Mouse (Mus musculus): ENCODE results near the gene Osbpl3. TPM values are rescaled to one million over a fixed set of nuclear protein-coding genes. Genes with fewer than 3 reads are reported as not detected.

The Osbpl3 gene
- polyA plus RNA-seq, 1 experiment from 2014 or later, result 6.2 TPM

- Histone ChIP-seq H3K9me3 (no peaks in the 10 kb centered on the region), H3K4me1 (0 out of 2 replicates have a peak, but pooled peaks cover 2% of the 10 kb centered on the region), H3K36me3 (replicated peaks) (no peaks in the 10 kb centered on the region), H3K4me3 (no peak overlapping the region), H3K27me3 (replicated peaks) (no peaks in the 10 kb centered on the region), H3K27ac (no peak overlapping the region), H3K4me2 (no peak overlapping the region), H3K9ac (no peak overlapping the region)
- ATAC-seq (replicated peaks), result no peak
- 87% methylated on average over 21 of the region's 21 CpGs for WGBS
Observed at GRCm38 (mm10) chr6:50377742-50378720, 78.0 kb downstream of the Osbpl3 start.

GRCm38 (mm10) chr6:50376684-50377083 is 79.3 kb downstream of the Osbpl3 start:
- Histone ChIP-seq H3K9me3 (no peaks in the 10 kb centered on the region), H3K4me1 (0 out of 2 replicates have a peak, but pooled peaks cover 2% of the 10 kb centered on the region), H3K4me3 (no peak overlapping the region), H3K36me3 (replicated peaks) (no peaks in the 10 kb centered on the region), H3K27me3 (replicated peaks) (no peaks in the 10 kb centered on the region), H3K27ac (no peak overlapping the region), H3K4me2 (no peak overlapping the region), H3K9ac (no peak overlapping the region)
- WGBS, result 100% methylated on average over 1 of the region's 1 CpGs
- no peak for ATAC-seq (replicated peaks)

DNA sequence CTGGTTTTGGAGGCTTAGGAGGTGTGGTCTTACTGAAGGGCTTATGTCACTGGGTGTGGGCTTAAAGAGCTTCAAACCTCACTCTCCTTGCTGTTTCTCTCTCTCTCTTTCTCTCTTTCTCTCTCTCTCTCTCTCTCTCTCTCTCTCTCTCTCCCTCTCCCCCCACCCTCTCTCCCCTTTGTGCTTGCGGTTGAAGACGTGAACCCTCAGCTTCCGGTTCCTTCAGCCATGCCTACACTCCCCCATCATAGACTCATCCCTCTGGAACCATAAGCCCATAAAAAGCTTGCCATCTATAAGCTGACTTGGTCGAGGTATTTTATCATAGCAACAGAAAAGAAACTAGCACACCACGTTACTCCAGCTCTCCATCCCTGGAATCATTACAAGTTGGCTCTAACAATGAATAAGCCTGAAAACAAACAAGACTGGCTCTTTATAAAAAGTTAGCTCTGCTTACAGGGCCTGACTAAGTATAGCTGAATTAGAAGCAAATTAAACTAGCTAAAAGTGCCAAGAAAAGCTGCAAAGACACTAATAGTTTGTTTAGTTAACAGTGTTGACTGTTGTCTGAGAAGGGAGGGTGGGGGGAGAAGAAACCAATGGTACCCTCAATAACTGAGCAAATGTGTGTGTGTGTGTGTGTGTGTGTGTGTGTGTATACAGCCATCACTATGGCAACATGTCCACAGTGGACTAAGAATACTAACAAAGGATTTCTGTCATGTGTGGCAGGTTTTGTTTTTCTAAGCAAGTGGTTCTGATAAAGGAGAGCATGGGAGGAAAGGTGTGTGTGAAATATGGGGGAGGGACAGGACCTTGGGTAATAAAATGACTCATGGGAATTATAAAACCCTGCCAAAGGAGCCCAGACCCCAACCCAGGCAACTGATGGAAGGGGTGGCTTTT is 83.2 kb downstream of the Osbpl3 start:
- H3K4me3 ChIP-seq, result no peak overlapping the region
- H3K9ac ChIP-seq, result no peak overlapping the region
- no peak overlapping the region for H3K27ac ChIP-seq
- 54% methylated on average over 5 of the region's 5 CpGs for WGBS
- peak; percentile 71 for ATAC-seq (replicated peaks)
- H3K36me3 ChIP-seq (replicated peaks), result no peaks in the 10 kb centered on the region
- H3K4me1 ChIP-seq, result 0 out of 2 replicates have a peak, but pooled peaks cover 2% of the 10 kb centered on the region
- H3K9me3 ChIP-seq, result no peaks in the 10 kb centered on the region
- no peaks in the 10 kb centered on the region for H3K27me3 ChIP-seq (replicated peaks)
- H3K4me2 ChIP-seq, result no peak overlapping the region

DNA sequence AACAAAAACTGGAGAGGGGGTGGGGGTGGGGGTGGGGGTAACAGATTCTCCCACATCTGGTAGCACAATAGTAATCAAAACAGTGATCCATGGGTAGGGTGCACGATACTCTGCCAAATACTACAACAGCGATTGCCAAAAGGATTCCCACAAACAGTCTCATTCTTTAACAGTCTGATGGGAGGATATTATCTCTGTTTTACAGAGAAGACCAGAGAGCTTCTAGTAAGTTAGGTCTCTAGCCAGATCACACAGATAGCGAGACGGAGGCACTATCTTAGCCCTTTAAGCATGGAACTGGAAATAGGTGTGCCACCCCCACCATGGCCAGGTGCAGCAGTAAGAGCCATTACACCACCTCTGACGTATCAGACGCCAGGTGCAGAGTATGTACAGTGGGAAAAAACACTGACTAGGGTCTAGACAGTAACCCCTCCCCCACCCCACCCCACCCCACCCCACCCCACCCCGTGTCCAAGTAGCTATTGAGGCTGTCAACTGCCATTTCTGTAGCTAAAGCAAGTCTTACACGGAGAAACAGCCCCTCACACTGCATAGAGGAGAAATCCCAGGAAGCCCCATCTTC is 84.4 kb downstream of the Osbpl3 start:
- Histone ChIP-seq H3K36me3 (replicated peaks) (no peaks in the 10 kb centered on the region), H3K27ac (no peak overlapping the region), H3K4me3 (no peak overlapping the region), H3K4me1 (0 out of 2 replicates have a peak, but pooled peaks cover 2% of the 10 kb centered on the region), H3K4me2 (no peak overlapping the region), H3K9ac (no peak overlapping the region), H3K27me3 (replicated peaks) (no peaks in the 10 kb centered on the region), H3K9me3 (no peaks in the 10 kb centered on the region)
- no peak for ATAC-seq (replicated peaks)
- WGBS, result 93% methylated on average over 8 of the region's 8 CpGs

DNA sequence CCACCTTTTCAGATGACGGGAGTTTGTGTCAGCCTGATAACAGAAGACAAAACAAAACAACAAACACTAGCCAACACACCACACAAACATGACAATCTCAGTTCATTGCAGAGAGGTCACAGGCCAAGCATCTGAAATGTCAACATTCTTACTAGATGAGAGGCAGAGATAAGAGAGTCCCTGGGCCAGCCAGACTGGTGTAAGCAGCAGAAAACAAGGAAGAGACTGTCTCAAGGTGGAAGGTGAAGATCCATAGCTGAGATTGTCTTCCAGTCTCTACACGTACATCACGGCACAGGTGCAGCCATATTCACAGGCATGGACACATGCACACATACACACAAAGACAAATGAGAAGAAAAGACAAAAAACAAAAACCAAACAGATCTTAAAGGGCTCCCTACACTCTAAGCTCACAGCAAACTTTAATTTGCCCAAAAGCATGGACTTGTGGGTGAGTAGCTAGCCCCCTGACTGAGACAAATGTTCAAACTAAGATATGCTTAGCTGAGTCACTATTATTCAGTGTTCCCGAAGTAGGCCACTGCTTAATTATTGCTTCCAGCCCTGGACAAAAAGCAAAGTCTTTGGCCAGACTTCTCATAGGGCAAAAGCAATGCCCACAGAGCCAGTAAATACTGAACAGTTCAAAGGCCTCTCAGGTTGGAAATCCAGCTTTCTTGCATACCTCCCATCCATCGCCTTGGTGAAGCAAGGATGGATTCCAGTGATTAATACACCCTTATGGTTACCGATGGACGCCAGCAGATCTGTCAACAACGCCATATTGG is 87.3 kb downstream of the Osbpl3 start:
- no peak for ATAC-seq (replicated peaks)

GRCm38 (mm10) chr6:50367836-50368235 is 88.2 kb downstream of the Osbpl3 start:
- ATAC-seq (replicated peaks), result no peak
- Histone ChIP-seq H3K4me2 (no peak overlapping the region), H3K36me3 (replicated peaks) (no peaks in the 10 kb centered on the region), H3K9ac (no peak overlapping the region), H3K4me3 (no peak overlapping the region), H3K27me3 (replicated peaks) (no peaks in the 10 kb centered on the region), H3K4me1 (no peaks in the 10 kb centered on the region), H3K27ac (no peak overlapping the region), H3K9me3 (no peaks in the 10 kb centered on the region)
- WGBS, result 89% methylated on average over 5 of the region's 5 CpGs

More for the DNA sequence above, 87.3 kb downstream of the Osbpl3 start:
- Histone ChIP-seq H3K4me2 (no peak overlapping the region), H3K9me3 (no peaks in the 10 kb centered on the region), H3K4me3 (no peak overlapping the region), H3K27me3 (replicated peaks) (no peaks in the 10 kb centered on the region), H3K4me1 (0 out of 2 replicates have a peak, but pooled peaks cover 2% of the 10 kb centered on the region), H3K27ac (no peak overlapping the region), H3K9ac (no peak overlapping the region), H3K36me3 (replicated peaks) (no peaks in the 10 kb centered on the region)
- 94% methylated on average over 8 of the region's 8 CpGs for WGBS

GRCm38 (mm10) chr6:50366724-50367123 is 89.3 kb downstream of the Osbpl3 start:
- H3K36me3 ChIP-seq (replicated peaks), result no peaks in the 10 kb centered on the region
- H3K4me2 ChIP-seq, result no peak overlapping the region
- H3K9ac ChIP-seq, result no peak overlapping the region
- no peaks in the 10 kb centered on the region for H3K9me3 ChIP-seq
- H3K27ac ChIP-seq, result no peak overlapping the region
- no peak overlapping the region for H3K4me3 ChIP-seq
- 89% methylated on average over 5 of the region's 5 CpGs for WGBS
- no peak for ATAC-seq (replicated peaks)
- H3K4me1 ChIP-seq, result no peaks in the 10 kb centered on the region
- no peaks in the 10 kb centered on the region for H3K27me3 ChIP-seq (replicated peaks)

- no peak for ATAC-seq (replicated peaks)
- H3K27ac ChIP-seq, result no peak overlapping the region
- WGBS, result 93% methylated on average over 7 of the region's 7 CpGs
- no peak overlapping the region for H3K4me3 ChIP-seq
- H3K9me3 ChIP-seq, result no peaks in the 10 kb centered on the region
- no peak overlapping the region for H3K4me2 ChIP-seq
- H3K36me3 ChIP-seq (replicated peaks), result no peaks in the 10 kb centered on the region
- H3K9ac ChIP-seq, result no peak overlapping the region
- no peaks in the 10 kb centered on the region for H3K27me3 ChIP-seq (replicated peaks)
- no peaks in the 10 kb centered on the region for H3K4me1 ChIP-seq
Observed at GRCm38 (mm10) chr6:50366319-50366718, 89.7 kb downstream of the Osbpl3 start.

DNA sequence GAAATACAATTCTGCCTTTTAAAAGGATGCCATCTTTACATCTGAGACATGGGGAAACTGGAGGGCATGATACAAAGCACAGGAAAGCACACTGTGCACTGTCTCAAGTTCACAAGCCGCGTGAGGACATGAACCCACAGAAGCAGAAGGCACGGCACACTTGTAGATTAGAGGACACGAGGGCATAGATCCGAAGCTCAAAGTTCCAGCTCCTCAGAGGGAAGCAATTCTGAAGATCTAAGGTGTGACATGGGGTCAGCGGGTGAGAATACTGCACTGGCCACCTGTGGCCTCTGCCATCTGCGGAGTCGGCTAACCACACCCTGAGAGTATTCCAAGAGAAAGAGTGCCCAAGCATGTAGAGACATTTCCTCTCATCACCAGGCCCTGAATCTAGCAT is 91.6 kb downstream of the Osbpl3 start:
- Histone ChIP-seq H3K9ac (no peak overlapping the region), H3K9me3 (no peaks in the 10 kb centered on the region), H3K27ac (no peak overlapping the region), H3K27me3 (replicated peaks) (no peaks in the 10 kb centered on the region), H3K4me1 (no peaks in the 10 kb centered on the region), H3K4me2 (no peak overlapping the region), H3K36me3 (replicated peaks) (no peaks in the 10 kb centered on the region), H3K4me3 (no peak overlapping the region)
- no peak for ATAC-seq (replicated peaks)
- WGBS, result 94% methylated on average over 8 of the region's 8 CpGs

DNA sequence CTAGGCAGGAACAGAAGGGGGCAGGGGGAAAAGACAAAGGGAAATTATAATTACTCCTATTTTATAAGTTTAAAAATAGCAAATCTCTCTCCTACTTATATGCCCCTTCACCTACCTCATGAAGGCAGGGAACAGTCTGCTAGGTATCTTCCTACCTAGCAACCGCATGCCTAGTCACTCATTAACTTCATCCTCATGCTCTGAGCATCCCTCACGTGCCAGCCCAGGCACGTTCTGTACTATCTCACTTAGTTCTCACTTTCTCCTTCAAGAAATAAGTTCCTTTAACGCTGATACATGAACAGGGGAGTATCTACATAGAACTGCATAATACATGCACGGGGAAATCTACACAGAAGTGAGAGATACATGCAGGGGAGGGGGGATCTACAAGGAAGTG is 92.6 kb downstream of the Osbpl3 start:
- H3K27me3 ChIP-seq (replicated peaks), result no peaks in the 10 kb centered on the region
- no peak overlapping the region for H3K9ac ChIP-seq
- H3K36me3 ChIP-seq (replicated peaks), result no peaks in the 10 kb centered on the region
- no peak overlapping the region for H3K4me2 ChIP-seq
- H3K9me3 ChIP-seq, result no peaks in the 10 kb centered on the region
- no peak for ATAC-seq (replicated peaks)
- H3K27ac ChIP-seq, result no peak overlapping the region
- H3K4me3 ChIP-seq, result no peak overlapping the region
- 87% methylated on average over 5 of the region's 5 CpGs for WGBS
- 0 out of 2 replicates have a peak, but pooled peaks cover under 1% of the 10 kb centered on the region for H3K4me1 ChIP-seq

DNA sequence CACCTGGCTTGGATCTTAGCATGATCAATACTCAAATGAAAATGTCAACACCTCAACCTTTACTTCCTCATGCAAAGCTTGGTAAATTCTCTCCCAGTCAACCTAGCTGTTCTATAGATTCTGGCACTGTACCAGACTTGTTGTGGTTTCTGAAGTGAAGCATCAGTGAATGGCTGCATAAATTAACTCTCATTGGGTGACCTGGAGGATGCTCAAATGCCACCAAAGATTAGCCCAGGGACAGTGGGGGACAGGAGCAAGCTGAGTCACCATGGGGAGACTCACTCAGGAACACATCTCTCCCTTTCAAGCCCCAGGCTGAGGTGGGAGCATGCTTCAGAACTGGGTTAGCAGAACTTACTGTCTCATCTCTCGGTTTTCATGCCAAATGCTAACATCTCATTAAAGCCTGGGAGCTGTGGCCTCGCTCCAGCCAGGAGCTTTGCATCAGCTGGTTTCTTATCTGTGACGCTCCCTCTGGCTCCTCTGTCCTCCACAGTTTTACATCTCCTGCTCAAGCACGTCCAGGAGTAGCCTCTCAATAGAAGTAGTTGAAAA is 93.2 kb downstream of the Osbpl3 start:
- H3K27ac ChIP-seq, result no peak overlapping the region
- no peaks in the 10 kb centered on the region for H3K9me3 ChIP-seq
- H3K4me3 ChIP-seq, result no peak overlapping the region
- H3K36me3 ChIP-seq (replicated peaks), result no peaks in the 10 kb centered on the region
- 73% methylated on average over 4 of the region's 4 CpGs for WGBS
- H3K4me2 ChIP-seq, result no peak overlapping the region
- H3K9ac ChIP-seq, result no peak overlapping the region
- peaks cover 7% of the 10 kb centered on the region; the same call in 1 of the 2 replicates for H3K4me1 ChIP-seq
- no peaks in the 10 kb centered on the region for H3K27me3 ChIP-seq (replicated peaks)
- no peak for ATAC-seq (replicated peaks)
